Mouse (Mus musculus) spleen, postnatal 14 days (tissue): ENCODE results near the gene Ppp1ca.

Experiments used
- DNase-seq, 2 experiments: peaks; one replicate each; pipeline ENCODE4 v3.0.0; 2021 to 2022; ENCODE audit warnings: low spot score in 2 of 2

Ppp1ca gene

GRCm38 (mm10) chr19:4154437-4155222, 37.2 kb upstream of the Ppp1ca start:
- DNase-seq: peak; percentile 46 to 58

GRCm38 (mm10) chr19:4155223-4156072, 36.4 kb upstream of the Ppp1ca start:
- peak in 1 of 2 experiments; percentile 32 for DNase-seq

GRCm38 (mm10) chr19:4156073-4156579, 35.7 kb upstream of the Ppp1ca start:
- DNase-seq: no peak

GRCm38 (mm10) chr19:4156771-4157170, 35.1 kb upstream of the Ppp1ca start:
- no peak for DNase-seq

- no peak for DNase-seq
Measured at GRCm38 (mm10) chr19:4159049-4159448, 32.8 kb upstream of the Ppp1ca start.

GRCm38 (mm10) chr19:4162646-4163542, 29.0 kb upstream of the Ppp1ca start, which contains the start of gene Rps6kb2:
TSS of gene Rps6kb2 (minus strand) at chr19:4163354.
- DNase-seq: peak; percentile 89 to 94

- no peak for DNase-seq
Measured at GRCm38 (mm10) chr19:4163543-4163887, 28.4 kb upstream of the Ppp1ca start.

- no peak for DNase-seq
Measured at GRCm38 (mm10) chr19:4164100-4164499, 27.8 kb upstream of the Ppp1ca start.

GRCm38 (mm10) chr19:4164721-4165120, 27.1 kb upstream of the Ppp1ca start:
- DNase-seq: no peak

- DNase-seq: no peak
Measured at GRCm38 (mm10) chr19:4166678-4167476, 25.0 kb upstream of the Ppp1ca start.

GRCm38 (mm10) chr19:4169378-4169784, 22.5 kb upstream of the Ppp1ca start:
- peak; percentile 99 to 100 for DNase-seq

GRCm38 (mm10) chr19:4169810-4170209, 22.1 kb upstream of the Ppp1ca start:
- no peak for DNase-seq

GRCm38 (mm10) chr19:4170723-4171392, 21.0 kb upstream of the Ppp1ca start:
- DNase-seq: no peak

- DNase-seq: no peak
Measured at GRCm38 (mm10) chr19:4171393-4172290, 20.2 kb upstream of the Ppp1ca start.

- no peak for DNase-seq
Measured at GRCm38 (mm10) chr19:4172925-4173324, 18.9 kb upstream of the Ppp1ca start.

GRCm38 (mm10) chr19:4175368-4175947, 16.4 kb upstream of the Ppp1ca start, which contains the start of gene Carns1:
TSS of gene Carns1 (minus strand) at chr19:4175479.
- DNase-seq: no peak

GRCm38 (mm10) chr19:4180411-4180810, 11.5 kb upstream of the Ppp1ca start:
- DNase-seq: no peak

GRCm38 (mm10) chr19:4181892-4182291, 10.0 kb upstream of the Ppp1ca start:
- peak in 1 of 2 experiments; percentile 48 for DNase-seq

GRCm38 (mm10) chr19:4183689-4184088, 8.2 kb upstream of the Ppp1ca start:
- no peak for DNase-seq
